Comparison of ENCODE assay signal across 14 mouse cellular contexts in genomic region chr11:46115411-46116173, GRCm38 (mm10). TPM values are rescaled to one million over a fixed set of nuclear protein-coding genes. Genes with fewer than 3 reads are reported as not detected.
DNase-seq lines count a peak whose midpoint lies in the region; ATAC-seq and TF ChIP-seq lines count a peak whose summit lies in the region.
"Had no signal": no experiment of that assay in that cellular context is flagged by ENCODE, and none has a peak within 500 bp of the region (broad histone marks: within the 10 kb centered on the region; RNA-seq: fewer than 3 reads in every experiment).

No protein-coding gene starts in this region.

- no peak overlapping the region for H3K9ac ChIP-seq in stomach, embryonic 15.5 days
- H3K9ac ChIP-seq in forebrain, embryonic 12.5 days = no peak overlapping the region

- no peaks in the 10 kb centered on the region for H3K36me3 ChIP-seq in kidney, adult 2 months (ENCODE audit: control insufficient read depth, insufficient read depth, low read length)
- 0 out of 2 replicates have a peak, but pooled peaks cover 3% of the 10 kb centered on the region for H3K36me3 ChIP-seq in stomach, embryonic 15.5 days
- 0 out of 2 replicates have a peak, but pooled peaks cover 3% of the 10 kb centered on the region for H3K36me3 ChIP-seq in forebrain, embryonic 12.5 days (replicated peaks)

- DNase-seq in kidney, adult 2 months = peak; percentile 53
- DNase-seq in kidney, adult 18-20 months = no peak
- peak; percentile 75 for DNase-seq in NIH3T3 (ENCODE audit: low read depth)
- DNase-seq in kidney, adult 9 months = peak; percentile 34
- no peak for DNase-seq in ovary, postnatal 14 days (ENCODE audit: low spot score)
- DNase-seq: cerebellum, postnatal 36 days; thymus, postnatal 36 days had no signal

- TF ChIP-seq CTCF in kidney, adult 2 months (conservative IDR thresholded peaks at IDR 0.05; ENCODE audit: insufficient read depth, insufficient read length, low read depth, low read length) = no peak

- no peaks in the 10 kb centered on the region for H3K9me3 ChIP-seq in stomach, embryonic 15.5 days
- H3K9me3 ChIP-seq in forebrain, embryonic 12.5 days = no peaks in the 10 kb centered on the region

- ATAC-seq in stomach, embryonic 15.5 days (ENCODE audit: insufficient read depth, low FRiP score, low read depth) = no peak
- no peak for ATAC-seq in forebrain, embryonic 12.5 days (ENCODE audit: low FRiP score)
- ATAC-seq: forebrain, embryonic 14.5 days; midbrain, embryonic 16.5 days had no signal

- no peak for TF ChIP-seq POLR2A in kidney, adult 2 months (IDR thresholded peaks at IDR 0.05; ENCODE audit: low read depth, low read length)

- H3K4me2 ChIP-seq in stomach, embryonic 15.5 days = no peak overlapping the region
- no peak overlapping the region for H3K4me2 ChIP-seq in forebrain, embryonic 12.5 days

- no peaks in the 10 kb centered on the region for H3K27me3 ChIP-seq in kidney, adult 2 months (replicated peaks; ENCODE audit: control insufficient read depth, insufficient read depth, low read length)
- H3K27me3 ChIP-seq in stomach, embryonic 15.5 days (replicated peaks) = no peaks in the 10 kb centered on the region
- no peaks in the 10 kb centered on the region for H3K27me3 ChIP-seq in forebrain, embryonic 12.5 days
- H3K27me3 ChIP-seq: CH12.LX had no signal

- peaks cover 3% of the 10 kb centered on the region; the same call in 1 of the 2 replicates for H3K4me1 ChIP-seq in kidney, adult 2 months (ENCODE audit: control insufficient read depth, insufficient read depth, low read length)
- 0 out of 2 replicates have a peak, but pooled peaks cover 5% of the 10 kb centered on the region for H3K4me1 ChIP-seq in stomach, embryonic 15.5 days
- H3K4me1 ChIP-seq in forebrain, embryonic 12.5 days = no peaks in the 10 kb centered on the region

- no peak overlapping the region for H3K27ac ChIP-seq in kidney, adult 2 months (ENCODE audit: insufficient read depth, low read depth, low read length)
- H3K27ac ChIP-seq in stomach, embryonic 15.5 days = peak overlapping the region; percentile 69
- no peak overlapping the region for H3K27ac ChIP-seq in forebrain, embryonic 12.5 days

- 43% methylated on average over 9 of the region's 9 CpGs for WGBS in kidney, adult 2 months
- WGBS in stomach, embryonic 15.5 days = 71% methylated on average over 9 of the region's 9 CpGs
- 82% methylated on average over 9 of the region's 9 CpGs for WGBS in forebrain, embryonic 12.5 days

- no peak overlapping the region for H3K4me3 ChIP-seq in kidney, adult 2 months (ENCODE audit: insufficient read depth, low read depth, low read length)
- no peak overlapping the region for H3K4me3 ChIP-seq in stomach, embryonic 15.5 days (replicated peaks)
- no peak overlapping the region for H3K4me3 ChIP-seq in forebrain, embryonic 12.5 days (replicated peaks)

RNA-seq across cellular contexts. Expression of gene Nipal4, which starts 50.7 kb away (rescaled TPM):
- polyA plus RNA-seq in kidney, adult 2 months (2012; rRNA removed) = 0.19 and 0.30 TPM in 2 replicates
- 4.1 and 4.3 TPM in 2 replicates for polyA plus RNA-seq in stomach, embryonic 15.5 days (2015; fragmentation: Nextera tagmentation; extraction: Ambion mirVana)
- polyA plus RNA-seq in forebrain, embryonic 12.5 days (2016; fragmentation: Nextera tagmentation; extraction: Ambion mirVana) = 0.59 and 0.84 TPM in 2 replicates
- polyA plus RNA-seq: liver, adult 2 months; neural tube, embryonic 14.5 days had no signal

RNA-seq across cellular contexts. Expression of gene Adam19, which starts 59.8 kb away (rescaled TPM):
- 2.9 and 3.6 TPM in 2 replicates for polyA plus RNA-seq in kidney, adult 2 months (2012; rRNA removed)
- 17.1 and 20.4 TPM in 2 replicates for polyA plus RNA-seq in stomach, embryonic 15.5 days (2015; fragmentation: Nextera tagmentation; extraction: Ambion mirVana)
- 9.7 and 10.2 TPM in 2 replicates for polyA plus RNA-seq in forebrain, embryonic 12.5 days (2016; fragmentation: Nextera tagmentation; extraction: Ambion mirVana)

Comparison
In these comparisons a context has a peak if more than half of its experiments do, and no peak if none do; other contexts are left out.
1. DNase-seq: peak in kidney, adult 2 months (single experiment), NIH3T3 (single experiment) and kidney, adult 9 months (single experiment); none in kidney, adult 18-20 months (single experiment) and ovary, postnatal 14 days (single experiment).